Mouse (Mus musculus) ES-CJ7 (cell line): Measurements from ENCODE around the gene Trim59.
"Not testable (repeated sequence)": the region's sequence is repeated elsewhere in the genome, so short reads cannot be mapped to it uniquely, and the experiment has no call there.

ENCODE experiments used
- DNase-seq: peaks from one replicate; pipeline ENCODE4 v3.0.0; 2011; ENCODE audit warnings: low read depth, low spot score

The Trim59 gene

DNA sequence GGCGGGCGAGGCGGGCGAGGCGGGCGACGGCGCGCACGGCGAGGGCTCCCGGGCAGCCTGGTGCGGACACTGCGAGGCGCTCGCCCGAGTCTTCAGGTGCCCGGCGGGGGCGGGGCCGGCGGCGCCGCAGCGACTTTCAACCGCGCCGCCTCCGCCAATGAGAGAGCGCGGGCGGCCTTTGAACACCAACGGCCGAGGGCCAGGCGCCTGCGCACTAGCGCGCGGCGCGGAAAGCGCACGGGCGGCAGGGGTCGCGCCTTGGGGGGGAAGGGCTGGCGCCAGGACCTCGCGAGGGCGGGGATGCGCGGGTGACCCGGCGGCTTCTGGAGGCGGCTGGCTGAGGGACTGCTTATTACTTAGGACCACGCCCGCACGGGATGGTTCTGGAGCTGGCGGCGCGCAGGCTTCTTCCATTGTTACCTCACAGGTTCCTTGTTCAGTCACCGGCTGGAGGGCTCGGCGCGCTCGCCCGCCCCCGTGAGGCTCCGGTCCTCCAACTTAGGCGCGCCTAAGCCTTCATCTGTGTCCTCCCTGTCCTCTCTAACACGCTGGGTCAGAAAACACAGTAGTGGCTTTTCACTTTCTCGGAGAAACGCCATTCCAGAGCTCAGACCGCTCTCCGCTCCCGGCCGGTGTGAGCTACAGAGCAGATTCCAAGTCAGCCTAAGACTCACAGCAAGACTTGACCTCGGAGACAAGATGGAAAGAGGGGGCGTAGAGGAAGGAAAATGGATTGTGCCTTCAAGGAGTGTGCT is at the start of gene Trim59:
Gene Trim59, minus strand, starts transcription at position 111 of the 755 bp plus-strand sequence.
- DNase-seq: peak; percentile 96

DNA sequence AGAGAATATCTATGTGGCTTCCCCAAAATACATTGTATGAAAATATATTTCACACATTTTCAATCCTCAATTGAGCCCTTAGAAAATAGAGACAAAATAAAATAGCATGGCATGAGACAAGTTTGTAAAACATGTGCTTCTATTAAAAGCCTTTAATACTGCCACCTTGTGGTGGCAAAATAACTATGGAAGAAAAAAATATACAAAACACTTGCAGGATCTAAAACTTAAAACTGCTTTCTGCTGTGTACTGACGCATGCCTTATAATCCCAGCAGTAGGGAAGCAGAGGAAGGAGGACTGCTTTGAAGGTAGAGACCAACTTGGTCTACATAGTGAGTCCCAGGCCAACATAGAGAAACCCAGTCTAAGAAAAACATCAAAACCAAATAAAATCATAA is 19.4 kb upstream of the Trim59 start:
- peak; percentile 28 for DNase-seq

DNA sequence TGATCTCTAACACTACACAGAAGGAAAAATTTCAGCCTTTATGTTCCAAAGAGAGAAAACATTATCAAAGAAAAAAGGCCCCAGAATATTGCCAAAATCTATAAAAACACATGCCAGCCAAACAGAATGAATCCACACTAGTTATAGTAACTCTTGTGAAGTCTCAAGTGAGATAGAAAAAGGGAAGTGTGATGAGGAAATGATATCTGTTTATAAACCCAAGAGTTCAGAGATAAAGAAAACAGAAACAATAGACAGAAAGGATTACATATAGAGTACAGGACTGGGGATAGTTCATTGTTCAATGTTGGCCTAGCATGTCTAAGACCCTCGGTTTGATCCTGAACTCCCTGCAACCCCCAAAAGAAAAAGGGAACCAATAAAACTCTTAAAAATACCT is 18.2 kb upstream of the Trim59 start:
- no peak for DNase-seq

DNA sequence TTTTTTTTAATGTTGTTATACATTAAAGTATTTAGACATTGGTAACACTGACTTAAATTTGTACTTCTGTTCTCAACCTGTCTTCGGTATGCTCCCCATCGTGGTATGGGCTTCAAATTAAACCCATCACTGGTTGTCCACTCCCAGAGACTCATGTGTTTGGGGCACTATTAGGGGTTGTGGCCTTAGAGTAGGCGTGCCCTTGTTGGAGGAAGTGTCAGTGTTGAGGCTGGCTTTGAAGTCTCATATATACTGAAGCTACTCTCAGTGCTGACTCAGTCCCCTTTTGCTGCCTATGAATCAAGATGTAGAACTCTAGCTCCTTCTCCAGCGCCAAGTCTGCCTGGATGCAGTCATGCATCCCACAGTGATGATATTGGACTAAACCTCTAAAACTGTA is 16.1 kb upstream of the Trim59 start:
- DNase-seq: no peak

DNA sequence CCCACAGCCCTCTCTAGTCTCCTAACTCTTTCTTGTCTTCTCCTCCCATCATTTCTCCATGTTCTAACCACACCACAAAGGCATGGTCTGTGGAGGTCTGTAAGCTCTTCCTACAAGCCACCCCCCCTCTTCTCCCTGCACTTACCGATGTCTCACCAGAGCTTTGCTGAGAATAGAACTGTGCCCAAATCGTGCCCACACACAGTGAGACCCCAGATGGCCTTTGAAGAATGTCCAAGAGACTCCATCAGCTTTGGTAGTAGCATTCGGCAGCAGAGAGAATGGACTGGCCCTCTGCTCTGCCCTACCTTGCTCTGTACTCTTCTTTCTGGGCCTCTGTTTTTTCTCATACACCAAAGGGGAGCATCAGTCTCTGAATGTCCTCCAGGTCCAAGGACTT is 11.3 kb upstream of the Trim59 start:
- DNase-seq: no peak

DNA sequence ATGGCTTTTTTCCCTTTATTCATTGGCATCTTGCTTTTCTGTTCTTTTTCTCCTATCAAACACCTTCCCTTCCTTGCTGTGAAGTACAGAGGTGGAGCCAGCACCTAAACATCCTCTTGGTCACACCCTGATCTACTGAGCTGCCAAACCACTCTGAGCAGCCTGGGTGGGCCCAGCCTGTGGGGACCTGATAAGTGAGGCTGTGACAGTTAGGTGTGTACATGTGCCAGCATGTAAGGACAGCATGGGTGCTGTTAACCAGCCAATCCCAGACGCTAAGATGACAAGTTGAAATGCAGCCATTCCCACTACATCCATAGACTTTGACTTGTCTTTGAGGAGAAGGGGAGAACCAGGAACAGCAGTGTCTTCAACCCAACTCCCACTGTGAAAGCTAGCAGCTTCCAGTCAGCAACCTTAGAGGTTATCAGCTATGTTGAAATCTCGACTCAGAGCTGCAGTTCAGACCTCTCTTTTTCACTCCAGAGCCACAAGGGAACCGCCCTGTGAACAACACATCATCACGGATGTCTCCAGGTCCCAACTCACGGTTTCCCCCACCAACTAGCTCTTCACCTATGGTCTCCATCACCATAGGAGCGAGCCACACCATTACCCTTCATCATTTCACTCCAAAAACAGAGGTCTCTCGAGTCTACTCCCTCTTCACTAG is 10.3 kb upstream of the Trim59 start:
- no peak for DNase-seq

DNA sequence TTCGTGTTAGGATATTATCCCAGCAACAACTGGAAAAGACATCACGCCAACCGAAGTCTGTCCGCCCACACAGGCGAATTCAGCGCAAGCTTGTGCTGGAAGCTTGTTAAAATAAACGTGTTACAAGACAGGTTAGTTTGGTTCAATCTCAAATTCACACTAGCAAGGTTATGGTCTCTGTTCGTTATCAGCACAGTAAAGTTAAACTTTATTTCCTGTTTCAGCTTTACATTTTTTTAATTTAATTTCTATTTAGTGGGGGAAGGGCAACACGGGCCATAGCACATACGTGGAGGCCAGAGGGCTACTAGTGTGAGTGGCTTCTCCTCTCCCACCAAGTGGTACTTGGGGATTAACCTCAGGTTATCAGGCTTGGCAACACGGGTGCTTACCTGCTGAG is 7.3 kb upstream of the Trim59 start:
- no peak for DNase-seq

DNA sequence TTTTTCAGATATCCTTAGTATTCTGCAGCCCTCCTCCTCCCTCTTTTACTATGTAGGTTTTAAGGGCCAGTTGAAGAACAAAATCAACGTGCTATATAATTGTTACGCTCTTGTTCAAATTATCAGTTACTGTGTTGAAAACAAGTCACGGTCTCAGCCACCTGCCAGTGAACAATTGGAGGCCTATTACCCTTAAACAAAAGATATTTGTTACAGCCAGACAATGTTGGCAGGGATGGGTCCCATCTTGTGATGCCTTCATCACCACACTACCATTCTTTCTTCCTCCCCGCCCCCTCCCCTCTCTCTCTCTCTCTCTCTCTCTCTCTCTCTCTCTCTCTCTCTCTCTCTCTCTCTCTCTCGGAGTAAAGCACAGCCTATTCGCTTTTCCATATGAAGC is 4.5 kb upstream of the Trim59 start:
- DNase-seq: no peak

DNA sequence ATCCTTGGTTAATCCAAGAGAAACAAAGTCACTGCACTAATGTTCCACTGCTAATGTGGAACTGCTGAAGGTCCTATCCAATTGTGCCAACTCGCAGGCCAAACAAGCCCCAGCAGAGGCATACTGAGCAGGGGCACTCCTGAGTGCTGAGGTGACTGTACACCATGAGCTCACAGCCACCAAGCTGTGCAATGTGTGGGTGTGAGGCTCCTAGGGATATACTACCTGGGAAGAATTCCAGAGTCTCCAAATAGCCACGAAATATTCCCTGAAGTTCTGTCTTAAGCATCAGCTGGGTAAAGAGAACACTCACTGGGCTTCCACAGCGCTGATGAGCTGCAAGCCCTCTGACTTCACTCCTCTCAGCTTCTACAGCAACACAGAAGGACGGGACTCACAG is 3.1 kb upstream of the Trim59 start:
- DNase-seq: no peak

DNA sequence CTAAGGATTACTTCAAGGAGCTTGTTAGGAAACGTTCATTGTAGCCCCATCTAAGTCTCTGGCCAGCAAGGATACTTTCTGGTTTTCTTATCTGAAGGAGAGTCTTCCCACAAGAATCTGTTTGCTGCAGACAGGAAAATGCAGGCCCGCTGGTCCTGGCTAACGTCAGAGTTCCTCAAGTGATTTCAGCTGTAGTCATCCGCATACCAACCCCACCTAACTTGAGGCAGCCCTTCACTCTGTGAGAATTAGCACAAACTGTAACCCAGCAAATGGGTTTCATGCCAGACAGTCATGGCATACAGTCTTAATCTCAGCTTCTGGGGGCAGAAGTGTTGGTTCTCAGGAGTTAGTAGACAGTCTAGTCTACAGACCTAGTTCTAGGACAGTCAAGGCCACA is 2.0 kb upstream of the Trim59 start:
- DNase-seq: peak; percentile 23

DNA sequence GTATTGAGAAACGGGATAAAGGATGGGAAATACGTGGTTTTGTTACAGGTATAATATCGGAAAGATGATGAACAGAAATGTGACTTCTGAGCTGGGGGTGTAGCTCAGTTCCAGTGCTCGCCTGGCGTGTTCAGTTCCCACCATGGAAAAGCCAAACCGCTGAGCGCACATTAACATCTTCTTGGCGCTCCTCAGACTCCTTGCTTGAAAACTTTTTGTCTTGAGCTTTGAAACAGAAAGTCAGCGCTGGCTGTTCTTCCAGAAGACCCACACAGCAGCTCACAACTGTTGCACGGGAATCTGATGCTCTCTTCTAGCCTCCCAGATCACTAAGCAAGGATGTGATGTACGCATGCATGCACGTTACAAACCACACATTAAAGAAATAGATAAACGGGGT is 1.2 kb upstream of the Trim59 start:
- peak; percentile 29 for DNase-seq

DNA sequence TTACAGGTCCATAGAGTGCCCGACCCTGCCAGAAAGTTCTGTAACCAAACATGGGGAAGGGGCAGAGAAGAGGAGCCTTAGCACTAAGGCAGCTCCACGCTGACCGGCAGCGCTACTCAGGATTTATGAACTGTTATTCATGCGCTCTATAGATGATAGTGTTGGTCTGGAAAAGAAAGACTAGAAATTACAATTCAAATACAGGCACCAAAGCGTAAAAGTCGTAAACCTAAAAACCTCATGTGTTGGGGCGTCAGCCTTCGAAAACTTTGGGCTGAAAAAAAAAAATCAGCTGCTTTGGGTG is 797 bp upstream of the Trim59 start:
- DNase-seq: no peak

DNA sequence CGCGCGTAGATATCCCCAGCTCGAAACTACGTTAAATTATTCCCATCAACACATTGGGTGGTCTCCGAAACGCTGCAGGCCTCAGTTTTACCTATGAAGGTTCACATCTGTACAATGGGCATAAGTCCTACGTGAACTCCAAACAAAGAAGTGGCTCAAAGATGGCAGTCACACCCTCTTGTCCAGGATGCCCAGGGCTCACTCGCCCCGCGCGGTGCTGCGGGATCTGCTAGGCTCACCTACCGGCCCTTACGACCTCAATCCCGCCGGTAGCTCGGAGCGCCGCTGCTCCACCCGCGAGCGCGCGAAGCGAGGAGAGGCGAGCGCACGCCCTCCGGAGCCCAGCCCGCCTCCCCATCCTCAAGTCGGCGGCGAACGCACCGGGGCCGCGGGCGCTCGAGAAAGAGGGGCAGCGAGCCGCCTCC is 376 bp downstream of the Trim59 start:
- DNase-seq: peak; percentile 61

DNA sequence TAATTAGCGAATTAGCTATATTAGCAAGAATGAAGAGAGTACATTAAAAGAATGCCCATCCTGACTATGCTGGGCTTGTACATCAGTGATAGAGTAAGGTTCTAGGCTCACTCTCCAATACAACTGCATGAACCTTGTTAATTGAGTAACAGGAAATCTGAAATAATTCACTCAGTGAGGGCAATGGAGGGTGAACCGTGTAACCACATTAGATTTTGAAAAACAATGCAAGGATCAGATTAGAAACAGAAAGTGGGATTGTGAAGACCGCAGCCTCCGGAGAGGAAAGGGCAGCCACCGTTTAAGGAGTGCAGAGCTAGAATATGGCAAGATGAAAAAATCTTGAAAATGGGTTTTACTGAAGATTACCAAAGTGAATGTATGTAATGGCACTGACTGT is 3.3 kb downstream of the Trim59 start:
- no peak for DNase-seq

DNA sequence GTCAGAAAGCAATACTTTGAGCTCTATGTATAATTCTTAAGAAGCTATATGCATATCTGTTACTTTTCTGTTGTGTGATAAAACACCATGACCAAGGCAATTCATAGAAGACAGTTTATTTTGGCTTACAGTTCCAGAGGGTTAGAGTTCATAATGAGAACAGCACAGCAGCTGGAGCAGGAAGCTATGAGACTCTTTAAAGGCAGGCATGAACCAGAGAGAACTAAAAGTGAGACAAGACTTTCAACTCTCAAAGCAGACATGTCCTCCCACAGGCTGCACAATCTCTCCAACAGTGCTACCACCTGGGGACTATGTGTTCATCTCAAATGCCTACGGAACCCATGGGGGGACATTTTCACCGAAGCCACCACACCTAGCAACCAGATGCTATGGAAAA is 4.5 kb downstream of the Trim59 start:
- no peak for DNase-seq

DNA sequence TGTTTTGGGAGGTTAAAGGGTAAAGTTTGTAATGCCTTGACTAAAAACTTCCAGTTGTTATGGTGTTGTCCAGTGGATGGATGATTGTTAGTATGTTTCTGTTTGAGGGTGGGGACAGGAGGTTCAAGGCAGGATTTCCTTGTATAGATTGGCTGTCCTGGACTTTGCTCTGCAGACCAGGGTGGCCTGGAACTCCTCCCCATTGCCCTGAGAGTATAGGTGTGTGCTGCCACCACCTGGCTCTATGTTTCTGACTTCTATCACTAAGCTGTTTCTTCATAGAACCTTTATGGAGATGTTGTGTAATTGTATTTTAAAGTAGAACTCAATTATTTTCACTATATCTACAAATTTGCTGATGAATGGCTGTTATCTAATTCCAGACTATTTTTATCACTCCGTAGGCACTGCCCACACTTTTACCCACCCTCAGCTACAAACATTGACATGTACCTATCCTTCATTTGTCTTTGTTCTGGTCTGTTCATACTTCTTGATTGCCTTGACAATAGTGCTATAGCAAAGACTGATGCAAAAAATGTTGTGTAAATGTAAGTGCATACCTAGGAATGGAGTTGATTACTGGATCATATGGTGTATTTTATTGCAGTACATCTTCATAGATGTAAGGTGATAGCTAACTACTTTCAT is 18.3 kb downstream of the Trim59 start:
- DNase-seq: no peak

DNA sequence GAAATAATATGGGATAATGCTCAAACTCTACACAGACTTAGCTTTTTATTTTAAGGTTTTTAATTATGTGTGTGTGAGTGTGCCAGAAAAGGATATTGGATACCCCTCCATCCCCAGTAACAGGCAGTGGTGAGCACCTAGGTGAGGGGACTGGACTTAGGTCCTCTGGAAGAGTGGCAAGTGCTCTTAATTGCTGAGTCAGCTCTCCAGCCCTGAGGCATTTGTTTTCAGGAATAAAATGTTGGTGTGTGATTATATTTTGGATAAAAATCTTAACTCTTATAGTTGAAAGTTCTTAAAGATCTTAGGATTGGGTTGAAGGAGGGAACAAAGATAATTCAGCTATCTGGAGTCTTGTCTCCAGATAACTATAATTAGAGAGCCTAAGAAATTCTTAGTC is 23.8 kb downstream of the Trim59 start:
- no peak for DNase-seq

DNA sequence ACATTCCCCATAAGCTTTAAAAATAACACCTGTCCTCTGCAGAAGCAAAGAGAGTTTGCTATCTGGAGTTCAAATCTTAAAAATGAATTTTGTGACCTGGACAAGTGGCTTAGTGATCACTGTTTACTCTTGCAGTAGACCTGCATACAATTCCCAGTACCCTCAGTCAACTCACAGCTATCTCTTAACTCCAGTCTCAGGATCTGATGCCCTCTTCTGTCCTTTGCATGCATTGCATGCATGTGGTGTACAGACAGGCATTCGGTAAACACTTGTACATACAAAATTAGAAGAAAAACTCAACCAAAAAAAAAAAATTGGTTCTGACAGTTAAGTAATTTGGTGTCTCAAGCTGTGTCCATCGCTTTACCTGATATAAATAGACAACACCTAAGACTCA is 24.3 kb downstream of the Trim59 start:
- DNase-seq: peak; percentile 66

DNA sequence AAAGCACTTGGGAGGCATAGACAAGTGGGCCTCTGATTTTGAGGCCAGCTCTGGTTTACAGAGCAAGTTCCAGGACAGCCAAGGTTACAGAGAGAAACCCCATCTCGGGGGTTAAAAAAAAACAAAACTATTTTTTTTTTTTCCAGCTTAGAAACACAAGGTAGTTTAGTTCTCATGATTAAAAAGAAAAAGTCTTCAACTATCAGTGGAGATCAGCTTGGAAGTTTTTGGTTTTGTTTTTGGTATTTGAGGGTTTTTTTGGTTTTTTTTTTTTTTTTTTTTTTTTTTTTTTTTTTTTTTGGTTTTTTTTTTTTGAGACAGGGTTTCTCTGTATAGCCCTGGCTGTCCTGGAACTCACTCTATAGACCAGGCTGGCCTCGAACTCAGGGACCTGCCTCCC is 25.9 kb downstream of the Trim59 start:
- not testable (repeated sequence) for DNase-seq

DNA sequence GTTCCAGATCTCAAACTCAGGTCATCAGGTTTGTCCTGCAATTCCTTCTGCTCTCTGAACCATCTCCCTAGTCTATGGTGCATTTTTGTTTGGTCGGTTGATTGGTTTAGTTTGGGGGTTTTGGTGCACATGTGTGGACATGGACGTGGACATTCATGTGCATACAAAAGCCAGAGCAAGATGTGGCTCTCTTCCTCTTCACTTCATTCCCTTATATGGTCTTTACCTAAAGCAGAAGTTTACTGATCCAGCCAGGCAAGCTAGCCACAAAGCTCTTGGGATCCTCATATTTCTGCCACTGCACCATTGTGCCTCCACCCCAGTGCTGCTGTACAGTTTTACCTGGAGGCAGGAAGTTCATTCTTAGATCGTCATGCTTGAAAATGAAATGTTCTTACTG is 27.4 kb downstream of the Trim59 start:
- no peak for DNase-seq

DNA sequence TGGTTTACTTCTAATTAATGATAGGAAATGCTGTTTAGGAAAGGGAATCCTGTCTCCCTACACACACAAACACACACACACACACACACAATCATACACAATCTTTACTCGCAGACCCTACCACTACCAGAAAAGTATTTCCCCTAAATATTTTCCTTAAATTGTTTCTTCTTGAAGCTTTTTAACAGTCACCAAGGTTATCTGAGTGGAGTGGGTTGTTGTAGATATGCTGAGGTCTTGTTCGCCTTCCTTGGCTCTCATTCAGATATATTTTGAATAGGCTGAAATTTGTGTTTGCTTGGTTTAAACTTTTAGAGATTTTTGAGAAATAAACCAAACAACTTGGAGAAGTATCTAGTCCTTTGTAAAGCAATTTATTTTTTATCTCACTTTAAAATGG is 35.7 kb downstream of the Trim59 start:
- DNase-seq: no peak

DNA sequence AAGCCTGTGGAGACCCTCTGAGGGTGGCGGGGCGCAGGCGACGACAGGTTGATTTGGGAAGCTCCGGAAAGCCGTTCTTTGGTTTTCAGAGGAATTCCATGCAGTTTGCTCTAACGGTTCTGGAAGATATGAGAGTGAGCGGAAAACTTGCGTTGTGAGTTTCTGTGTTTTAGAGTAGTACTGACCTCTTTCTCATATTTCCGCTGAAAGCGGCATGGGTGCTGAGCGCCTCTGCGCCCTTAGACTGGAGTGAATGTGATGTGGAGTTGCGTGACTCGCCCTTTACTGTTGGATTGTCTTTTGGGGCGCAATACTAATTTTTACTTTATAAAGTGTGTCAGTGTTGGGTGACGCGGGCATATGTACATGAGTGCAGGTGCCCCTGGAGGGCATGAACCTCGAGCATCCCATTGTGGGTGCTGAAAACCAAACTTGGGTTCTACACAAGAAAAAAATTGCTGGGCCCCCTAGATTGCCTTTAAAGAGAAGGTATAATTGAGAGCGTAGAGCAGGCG is 38.3 kb downstream of the Trim59 start:
- DNase-seq: no peak
